Mouse (Mus musculus) fibroblast of lung, adult 2 months (primary cell): ENCODE measurements around the gene Olfr855.

ENCODE experiments used
- DNase-seq: peaks from one replicate; pipeline ENCODE4 v3.0.0-alpha.2; 2011; ENCODE audit warnings: low read depth

The Olfr855 gene

GRCm38 (mm10) chr9:19582317-19582716 lies at the start of gene Olfr855:
TSS of gene Olfr855 (plus strand) at chr9:19582617.
- no peak for DNase-seq

GRCm38 (mm10) chr9:19540976-19541375 lies 41.4 kb upstream of the Olfr855 start, which contains the start of gene Olfr853:
TSS of gene Olfr853 (minus strand) at chr9:19541076.
- DNase-seq = no peak

GRCm38 (mm10) chr9:19567282-19567681 lies 15.1 kb upstream of the Olfr855 start, which contains the start of gene Olfr854:
TSS of gene Olfr854 (minus strand) at chr9:19567382.
- DNase-seq = no peak

GRCm38 (mm10) chr9:19621297-19621696 lies 38.9 kb downstream of the Olfr855 start:
- DNase-seq = no peak

DNA sequence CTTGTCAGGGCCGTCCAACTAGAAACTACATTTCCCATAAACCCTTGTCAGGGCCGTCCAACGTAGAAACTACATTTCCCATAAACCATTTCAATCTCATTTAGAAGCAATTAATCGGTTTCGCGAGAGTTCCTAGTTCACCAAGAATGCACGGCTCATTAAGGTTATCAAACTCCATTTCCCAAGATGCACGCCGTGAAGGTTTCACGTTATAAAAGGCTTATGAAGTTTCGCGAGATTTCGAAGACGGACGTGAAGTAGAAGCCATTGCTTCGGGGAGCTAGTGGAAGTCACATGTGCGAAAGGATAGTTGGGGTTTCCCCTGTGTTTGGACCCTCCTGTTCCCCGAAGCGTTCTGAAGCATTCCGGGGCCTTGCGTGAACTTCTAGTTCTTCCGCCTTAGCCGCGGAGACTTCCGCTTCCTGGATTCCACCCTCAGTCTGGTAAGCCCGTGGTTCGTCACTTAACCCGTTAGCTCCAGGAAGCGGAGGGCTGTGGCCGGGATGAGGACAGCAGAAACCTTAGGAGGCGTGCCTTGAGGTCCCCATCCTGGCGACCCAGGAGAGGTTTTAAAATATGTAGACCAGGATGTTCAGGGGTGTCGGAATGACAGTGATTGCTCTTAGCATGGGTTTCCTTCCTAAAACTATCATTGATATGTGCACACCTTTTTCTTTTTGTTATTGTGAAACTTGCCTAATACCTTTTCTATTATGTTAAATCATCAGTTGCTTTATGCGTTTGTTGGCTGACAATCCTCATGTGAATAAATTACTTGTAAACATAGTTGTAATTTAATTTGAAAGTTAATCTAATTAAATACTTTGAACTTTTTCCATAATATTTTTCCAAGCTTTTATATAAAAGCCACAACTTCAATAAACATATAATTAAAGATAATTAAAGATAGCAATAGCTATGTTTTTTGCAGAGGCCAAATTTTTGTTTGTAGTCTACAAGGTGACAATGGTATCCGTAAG lies 39.7 kb downstream of the Olfr855 start, which contains the start of gene Zfp317:
Gene Zfp317, plus strand, starts transcription at position 260 of the 980 bp plus-strand sequence.
- peak; percentile 99 for DNase-seq

- DNase-seq = no peak
These were observed 47.2 kb downstream of the Olfr855 start for GRCm38 (mm10) chr9:19629574-19629973.
